Comparison of ENCODE assay signal across 18 mouse cellular contexts in genomic region chr12:89818200-89818599, GRCm38 (mm10).
DNase-seq lines count a peak whose midpoint lies in the region; ATAC-seq and TF ChIP-seq lines count a peak whose summit lies in the region.
"Had no signal": no experiment of that assay in that cellular context is flagged by ENCODE, and none has a peak within 500 bp of the region (broad histone marks: within the 10 kb centered on the region; RNA-seq: fewer than 3 reads in every experiment).

No protein-coding gene starts in this region.

- TF ChIP-seq EP300 in stomach, postnatal 0 days (optimal IDR thresholded peaks at IDR 0.05), result no peak

- H3K36me3 ChIP-seq in forebrain, embryonic 14.5 days (ENCODE audit: control insufficient read depth, insufficient read depth, low read length), result no peaks in the 10 kb centered on the region
- no peaks in the 10 kb centered on the region for H3K36me3 ChIP-seq in forebrain, embryonic 13.5 days (ENCODE audit: poor library complexity, severe bottlenecking)
- no peaks in the 10 kb centered on the region for H3K36me3 ChIP-seq in liver, adult 2 months (ENCODE audit: control insufficient read depth, insufficient read depth, low read length)
- H3K36me3 ChIP-seq in liver, embryonic 12.5 days, result no peaks in the 10 kb centered on the region
- H3K36me3 ChIP-seq in stomach, postnatal 0 days (ENCODE audit: control insufficient read depth, insufficient read depth, low read length), result no peaks in the 10 kb centered on the region
- H3K36me3 ChIP-seq: kidney, embryonic 15.5 days; limb, embryonic 12.5 days had no signal

- TF ChIP-seq POLR2A in liver, adult 2 months (IDR thresholded peaks at IDR 0.05; ENCODE audit: extremely low read depth, insufficient read depth, low read length), result no peak
- no peak for TF ChIP-seq POLR2A in brain, embryonic 14.5 days (IDR thresholded peaks at IDR 0.05; ENCODE audit: borderline replicate concordance, extremely low read depth, insufficient read depth, insufficient read length, poor library complexity, severe bottlenecking)

- TF ChIP-seq CTCF in liver, adult 2 months (IDR thresholded peaks at IDR 0.05; ENCODE audit: low read depth, low read length), result no peak
- TF ChIP-seq CTCF in brain, embryonic 14.5 days (IDR thresholded peaks at IDR 0.05; ENCODE audit: borderline replicate concordance, extremely low read depth, insufficient read depth, insufficient read length), result no peak
- no peak for TF ChIP-seq CTCF in stomach, postnatal 0 days (IDR thresholded peaks at IDR 0.05; ENCODE audit: low read depth)

- no peaks in the 10 kb centered on the region for H3K79me2 ChIP-seq in liver, adult 2 months (ENCODE audit: control insufficient read depth, insufficient read depth, low read length)

- no peak overlapping the region for H3K4me2 ChIP-seq in forebrain, embryonic 14.5 days (ENCODE audit: low read length)
- H3K4me2 ChIP-seq in forebrain, embryonic 13.5 days, result no peak overlapping the region
- H3K4me2 ChIP-seq in liver, embryonic 12.5 days, result no peak overlapping the region
- H3K4me2 ChIP-seq in stomach, postnatal 0 days (replicated peaks; ENCODE audit: low read depth), result no peak overlapping the region
- H3K4me2 ChIP-seq: kidney, embryonic 15.5 days; limb, embryonic 12.5 days had no signal

- H3K9ac ChIP-seq in forebrain, embryonic 14.5 days (ENCODE audit: low read length), result no peak overlapping the region
- no peak overlapping the region for H3K9ac ChIP-seq in forebrain, embryonic 13.5 days
- H3K9ac ChIP-seq in liver, adult 2 months (ENCODE audit: low read depth, low read length), result no peak overlapping the region
- H3K9ac ChIP-seq in liver, embryonic 12.5 days, result no peak overlapping the region
- no peak overlapping the region for H3K9ac ChIP-seq in stomach, postnatal 0 days (ENCODE audit: low read length)
- H3K9ac ChIP-seq: kidney, embryonic 15.5 days; limb, embryonic 12.5 days; liver, embryonic 14.5 days had no signal

- H3K27ac ChIP-seq in forebrain, embryonic 14.5 days (ENCODE audit: low read depth, low read length), result no peak overlapping the region
- H3K27ac ChIP-seq in forebrain, embryonic 13.5 days, result no peak overlapping the region
- H3K27ac ChIP-seq in liver, adult 2 months (replicated peaks; ENCODE audit: insufficient read depth, low read depth, low read length), result no peak overlapping the region
- H3K27ac ChIP-seq in liver, embryonic 12.5 days, result no peak overlapping the region
- no peak overlapping the region for H3K27ac ChIP-seq in stomach, postnatal 0 days (replicated peaks)
- H3K27ac ChIP-seq: kidney, embryonic 15.5 days; limb, embryonic 12.5 days; liver, embryonic 14.5 days had no signal

- no peak overlapping the region for H3K4me3 ChIP-seq in forebrain, embryonic 14.5 days (ENCODE audit: low read depth, low read length)
- no peak overlapping the region for H3K4me3 ChIP-seq in forebrain, embryonic 13.5 days
- no peak overlapping the region for H3K4me3 ChIP-seq in liver, adult 2 months (ENCODE audit: insufficient read depth, low read depth, low read length)
- H3K4me3 ChIP-seq in liver, embryonic 12.5 days, result no peak overlapping the region
- no peak overlapping the region for H3K4me3 ChIP-seq in stomach, postnatal 0 days (ENCODE audit: low read depth, low read length)
- H3K4me3 ChIP-seq: kidney, embryonic 15.5 days; limb, embryonic 12.5 days had no signal

- peak; percentile 52 for DNase-seq in forebrain, embryonic 14.5 days (ENCODE audit: low spot score)
- peak; percentile 69 for DNase-seq in liver, adult 2 months (ENCODE audit: extremely low read depth, low read depth, low spot score)
- peak; percentile 55 for DNase-seq in brain, embryonic 14.5 days (ENCODE audit: low read depth)
- peak; percentile 71 for DNase-seq in cerebellum, adult 9-11 months
- DNase-seq in retina, postnatal 1 day, result no peak
- no peak for DNase-seq in stomach, postnatal 0 days (ENCODE audit: low spot score)
- DNase-seq: gastrocnemius, postnatal 36 days; kidney, postnatal 4 days; layer of hippocampus, adult 9-11 months; thymus, postnatal 25 days had no signal

- no peaks in the 10 kb centered on the region; the same call in 1 of the 2 replicates for H3K4me1 ChIP-seq in forebrain, embryonic 14.5 days (ENCODE audit: control insufficient read depth, insufficient read depth, low read length)
- H3K4me1 ChIP-seq in forebrain, embryonic 13.5 days, result peaks cover 11% of the 10 kb centered on the region; the same call in 1 of the 2 replicates
- no peaks in the 10 kb centered on the region for H3K4me1 ChIP-seq in liver, adult 2 months (ENCODE audit: control insufficient read depth, insufficient read depth, low read length)
- H3K4me1 ChIP-seq in liver, embryonic 12.5 days, result no peaks in the 10 kb centered on the region
- no peaks in the 10 kb centered on the region for H3K4me1 ChIP-seq in stomach, postnatal 0 days (replicated peaks; ENCODE audit: control insufficient read depth, insufficient read depth)

- no peak for ATAC-seq in forebrain, embryonic 14.5 days
- ATAC-seq in forebrain, embryonic 13.5 days, result no peak
- ATAC-seq in liver, embryonic 12.5 days, result no peak
- no peak for ATAC-seq in stomach, postnatal 0 days (ENCODE audit: low FRiP score, low TSS enrichment)
- ATAC-seq: intestine, postnatal 0 days; lung, postnatal 0 days had no signal

- H3K27me3 ChIP-seq in forebrain, embryonic 14.5 days (replicated peaks; ENCODE audit: control insufficient read depth, insufficient read depth, low read length), result no peaks in the 10 kb centered on the region
- peaks cover 12% of the 10 kb centered on the region; the same call in 1 of the 2 replicates for H3K27me3 ChIP-seq in forebrain, embryonic 13.5 days
- no peaks in the 10 kb centered on the region for H3K27me3 ChIP-seq in liver, adult 2 months (ENCODE audit: control insufficient read depth, insufficient read depth, low read length)
- peaks cover 15% of the 10 kb centered on the region for H3K27me3 ChIP-seq in liver, embryonic 12.5 days (replicated peaks)
- no peaks in the 10 kb centered on the region for H3K27me3 ChIP-seq in stomach, postnatal 0 days (ENCODE audit: control insufficient read depth, insufficient read depth, low read length)
- H3K27me3 ChIP-seq: CH12.LX had no signal

- H3K9me3 ChIP-seq in forebrain, embryonic 14.5 days (replicated peaks; ENCODE audit: control insufficient read depth, low read length), result no peaks in the 10 kb centered on the region
- H3K9me3 ChIP-seq in forebrain, embryonic 13.5 days (replicated peaks), result no peaks in the 10 kb centered on the region
- no peaks in the 10 kb centered on the region for H3K9me3 ChIP-seq in liver, embryonic 12.5 days (replicated peaks)
- H3K9me3 ChIP-seq in stomach, postnatal 0 days (ENCODE audit: control insufficient read depth, low read length), result no peaks in the 10 kb centered on the region
- H3K9me3 ChIP-seq: kidney, embryonic 15.5 days; limb, embryonic 12.5 days had no signal

- WGBS in forebrain, embryonic 14.5 days, result 65% methylated on average over 2 of the region's 2 CpGs
- WGBS in forebrain, embryonic 13.5 days, result 77% methylated on average over 2 of the region's 2 CpGs
- 11% methylated on average over 2 of the region's 2 CpGs for WGBS in liver, adult 2 months
- WGBS in liver, embryonic 12.5 days (ENCODE audit: insufficient replicate concordance), result 57% methylated on average over 2 of the region's 2 CpGs
- 34% methylated on average over 2 of the region's 2 CpGs for WGBS in stomach, postnatal 0 days

Comparison
In these comparisons a context has a peak if more than half of its experiments do, and no peak if none do; other contexts are left out.
1. DNase-seq: peak in forebrain, embryonic 14.5 days (single experiment), liver, adult 2 months (single experiment), brain, embryonic 14.5 days (single experiment) and cerebellum, adult 9-11 months (single experiment); none in retina, postnatal 1 day (single experiment) and stomach, postnatal 0 days (single experiment).